20 mouse cellular contexts compared by ENCODE assay signal in the genomic region with DNA sequence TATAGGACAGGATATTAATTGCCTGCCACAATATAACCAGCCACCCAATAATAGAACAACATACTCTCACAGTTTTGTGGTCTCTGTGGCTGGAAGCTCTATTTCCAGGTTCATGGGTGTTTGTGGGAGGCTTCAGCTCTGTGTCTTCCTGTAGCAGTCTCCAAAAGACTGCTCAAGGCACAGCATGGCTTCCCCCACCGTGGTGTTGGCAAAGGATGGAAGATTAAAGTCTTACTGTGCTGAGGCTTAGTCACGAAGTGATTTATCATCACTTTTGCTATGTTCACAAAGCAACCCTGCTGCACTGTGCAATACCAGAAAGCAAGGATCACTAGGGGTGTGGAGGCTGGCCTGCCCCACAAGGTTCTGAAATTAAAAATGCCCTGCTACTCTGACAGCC. TPM values are rescaled to one million over a fixed set of nuclear protein-coding genes. Genes with fewer than 3 reads are reported as not detected.
DNase-seq lines count a peak whose midpoint lies in the region.
"Had no signal": no experiment of that assay in that cellular context is flagged by ENCODE, and none has a peak within 500 bp of the region (broad histone marks: within the 10 kb centered on the region; RNA-seq: fewer than 3 reads in every experiment).

No protein-coding gene starts in this region.

- intact Hi-C loops in left cerebral cortex, postnatal 14 days (cut with DNase I): no loop called here
- intact Hi-C loops in left cerebral cortex, postnatal 4 days (cut with DNase I): no loop called here

- peak; percentile 12 to 45 for DNase-seq in adrenal gland, postnatal 36 days
- DNase-seq in adrenal gland, adult 8-10 months: no peak
- peak; percentile 3 to 18 for DNase-seq in left cerebral cortex, postnatal 14 days (ENCODE audit: low spot score in 2 of 2)
- DNase-seq in left cerebral cortex, postnatal 4 days: no peak
- peak; percentile 3 for DNase-seq in Muller cell, postnatal 12 days (ENCODE audit: inconsistent ontology term)
- peak; percentile 32 for DNase-seq in telencephalon, adult 2 months (ENCODE audit: low read depth, low spot score)
- no peak for DNase-seq in embryo, embryonic 10 days (ENCODE audit: low spot score)
- DNase-seq: B cell, adult 2 months; cerebellum, adult 18-20 months; cerebellum, postnatal 10 days; forebrain, postnatal 0 days; gastrocnemius, postnatal 10 days; heart, postnatal 14 days; kidney, adult 11 months; kidney, postnatal 25 days; lung, embryonic 14.5 days; lung, postnatal 14 days; midbrain, embryonic 14.5 days; right cerebral cortex, postnatal 4 days; thymus, postnatal 4 days had no signal

RNA-seq across cellular contexts. Expression of a gene that starts 19.6 kb away (rescaled TPM):
- 10 to 100 TPM; 26.6 to 31.4 TPM for total RNA-seq in adrenal gland, postnatal 36 days (2021)
- 10 to 100 TPM; 28.4 to 33.1 (median 31.2) TPM for total RNA-seq in adrenal gland, adult 8-10 months (2022)
- 10 to 100 TPM; 11.2 to 15.1 TPM for total RNA-seq in left cerebral cortex, postnatal 14 days (2021)
- total RNA-seq in left cerebral cortex, postnatal 4 days (2021): 10 to 100 TPM; 15.0 to 21.1 TPM

Comparison
In these comparisons a context has a peak if more than half of its experiments do, and no peak if none do; other contexts are left out.
1. DNase-seq: peak in adrenal gland, postnatal 36 days (2 of 2), left cerebral cortex, postnatal 14 days (2 of 2), Muller cell, postnatal 12 days (single experiment) and telencephalon, adult 2 months (single experiment); none in adrenal gland, adult 8-10 months (single experiment), left cerebral cortex, postnatal 4 days (single experiment) and embryo, embryonic 10 days (single experiment).